Mouse (Mus musculus): ENCODE results near the gene Upp2.

DNA sequence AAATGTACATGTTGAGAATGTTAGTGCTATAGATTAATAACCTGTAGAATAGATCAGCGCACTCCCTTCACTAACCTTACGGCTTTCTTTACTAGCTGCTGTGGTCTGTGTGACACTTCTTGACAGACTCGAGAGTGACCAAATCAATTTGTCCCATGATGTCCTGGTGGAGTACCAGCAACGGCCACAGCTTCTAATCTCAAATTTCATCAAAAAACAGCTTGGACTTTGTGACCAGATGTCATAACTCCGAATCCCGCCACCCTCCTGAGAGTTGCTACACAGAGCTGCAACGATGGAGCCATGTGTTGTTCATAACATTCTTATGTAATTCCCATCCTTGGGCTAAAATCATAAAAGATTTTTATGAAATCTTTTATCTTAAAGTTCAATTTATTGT, 222.8 kb downstream of the Upp2 start:
- TF ChIP-seq CHD2 (IDR thresholded peaks at IDR 0.05; ENCODE audit: low read depth, low read length) (no peak), HCFC1 (IDR thresholded peaks at IDR 0.05; ENCODE audit: borderline replicate concordance, insufficient read depth, low read length) (no peak)
